Mouse (Mus musculus) CH12.LX (cell line): ENCODE results near the gene Chrna10. TPM values are rescaled to one million over a fixed set of nuclear protein-coding genes. Genes with fewer than 3 reads are reported as not detected.

Experiments
- DNase-seq: peaks from one replicate; pipeline ENCODE4 v3.0.0-alpha.2; 2013; ENCODE audit errors: extremely low read depth
- H3K27ac ChIP-seq: 2 replicates; pipeline ENCODE4 v1.5.1; 2012; ENCODE audit warnings: low read depth, mild to moderate bottlenecking, control low read depth, moderate library complexity; ENCODE audit not compliant: insufficient read depth
- H3K27me3 ChIP-seq: replicated peaks from 2 replicates; pipeline ENCODE3; 2012; ENCODE audit warnings: inconsistent platforms
- H3K36me3 ChIP-seq, 2 experiments: replicated peaks in 1 of 2; 2 replicates each; pipeline versions ENCODE3 to v1.6.1; 2012; ENCODE audit warnings: inconsistent platforms in 1 of 2, low read length in 1 of 2, mild to moderate bottlenecking in 1 of 2, mixed read lengths in 1 of 2, moderate library complexity in 1 of 2; ENCODE audit not compliant: control insufficient read depth in 1 of 2, insufficient read depth in 1 of 2
- H3K4me1 ChIP-seq, 2 experiments: 2 replicates each; pipeline ENCODE4 v1.6.1; 2012; ENCODE audit warnings: inconsistent platforms in 1 of 2, moderate library complexity in 1 of 2; ENCODE audit not compliant: insufficient read depth in 2 of 2, control insufficient read depth in 1 of 2
- H3K4me2 ChIP-seq: 2 replicates; pipeline ENCODE4 v1.6.1; 2012; ENCODE audit warnings: low read depth, mild to moderate bottlenecking, control low read depth; ENCODE audit not compliant: poor library complexity, insufficient read depth, severe bottlenecking
- H3K4me3 ChIP-seq, 3 experiments: fragments of 150-350 bp in 1 of 3; sonication (generic) in 1 of 3; replicated peaks in 1 of 3; 2 replicates each; pipeline versions ENCODE3 to v1.5.1; 2011 to 2012; ENCODE audit warnings: low read depth in 2 of 3, low read length in 2 of 3, mild to moderate bottlenecking in 2 of 3, moderate library complexity in 2 of 3, control low read depth in 1 of 3, improper control_type of control experiment in 1 of 3, inconsistent platforms in 1 of 3, mixed read lengths in 1 of 3; ENCODE audit not compliant: poor library complexity in 1 of 3
- H3K79me2 ChIP-seq: replicated peaks from 2 replicates; pipeline ENCODE4 v1.6.1; 2012; ENCODE audit warnings: mild to moderate bottlenecking, moderate library complexity; ENCODE audit not compliant: control insufficient read depth, poor library complexity, insufficient read depth, severe bottlenecking; ENCODE audit errors: extremely low read depth
- H3K9ac ChIP-seq: 2 replicates; pipeline ENCODE4 v1.6.1; 2012; ENCODE audit warnings: low read depth, mild to moderate bottlenecking, control low read depth, moderate library complexity; ENCODE audit not compliant: insufficient read depth
- H3K9me3 ChIP-seq: replicated peaks from 2 replicates; pipeline ENCODE3; 2012; ENCODE audit warnings: low read length, inconsistent platforms, mixed read lengths
- BHLHE40 ChIP-seq: IDR thresholded peaks from 2 replicates; pipeline ENCODE4 v1.6.1; 2011; ENCODE audit warnings: mild to moderate bottlenecking, low read depth, low read length, improper control_type of control experiment
- CHD1 ChIP-seq: IDR thresholded peaks from 2 replicates; pipeline ENCODE4 v1.6.1; 2012; ENCODE audit warnings: low read depth, low read length, improper control_type of control experiment, inconsistent platforms
- CTCF ChIP-seq, 2 experiments: IDR thresholded peaks in 1 of 2; conservative IDR thresholded peaks in 1 of 2; 2 replicates each; pipeline ENCODE4 v1.5.1; 2011 to 2012; ENCODE audit warnings: low read depth in 2 of 2, low read length in 2 of 2, improper control_type of control experiment in 1 of 2, inconsistent platforms in 1 of 2, mild to moderate bottlenecking in 1 of 2, moderate library complexity in 1 of 2
- EP300 ChIP-seq: IDR thresholded peaks from 2 replicates; pipeline ENCODE4 v1.6.1; 2011; ENCODE audit warnings: low read length, improper control_type of control experiment
- KAT2A ChIP-seq: IDR thresholded peaks from 2 replicates; pipeline ENCODE4 v1.6.1; 2012; ENCODE audit warnings: low read length, improper control_type of control experiment, inconsistent platforms; ENCODE audit not compliant: insufficient replicate concordance
- MAFK ChIP-seq: IDR thresholded peaks from 2 replicates; pipeline ENCODE4 v1.6.1; 2011; ENCODE audit warnings: low read length, improper control_type of control experiment; ENCODE audit not compliant: insufficient replicate concordance
- MAX ChIP-seq: IDR thresholded peaks from 2 replicates; pipeline ENCODE4 v1.6.1; 2011; ENCODE audit warnings: low read length, improper control_type of control experiment
- MAZ ChIP-seq: IDR thresholded peaks from 2 replicates; pipeline ENCODE4 v1.6.1; 2012; ENCODE audit warnings: low read depth, mild to moderate bottlenecking, inconsistent platforms, low read length, improper control_type of control experiment, moderate library complexity
- MXI1 ChIP-seq: IDR thresholded peaks from 2 replicates; pipeline ENCODE4 v1.6.1; 2011; ENCODE audit warnings: mild to moderate bottlenecking, low read depth, low read length, improper control_type of control experiment
- MYC ChIP-seq: IDR thresholded peaks from 2 replicates; pipeline ENCODE4 v1.6.1; 2011; ENCODE audit warnings: low read depth, mild to moderate bottlenecking, improper control_type of control experiment, low read length
- NELFE ChIP-seq: IDR thresholded peaks from 2 replicates; pipeline ENCODE4 v1.6.1; 2011; ENCODE audit warnings: low read depth, low read length, improper control_type of control experiment
- POLR2A ChIP-seq: IDR thresholded peaks from 2 replicates; pipeline ENCODE4 v1.6.1; 2011; ENCODE audit warnings: low read depth, mild to moderate bottlenecking, improper control_type of control experiment, low read length
- TCF12 ChIP-seq: IDR thresholded peaks from 2 replicates; pipeline ENCODE4 v1.6.1; 2014; ENCODE audit warnings: low read depth, mild to moderate bottlenecking, inconsistent platforms, low read length, improper control_type of control experiment
- ZMIZ1 ChIP-seq: IDR thresholded peaks from 2 replicates; pipeline ENCODE4 v1.6.1; 2012; ENCODE audit warnings: low read depth, mild to moderate bottlenecking, inconsistent platforms, low read length, improper control_type of control experiment
- ZNF384 ChIP-seq: IDR thresholded peaks from 2 replicates; pipeline ENCODE4 v1.6.1; 2012; ENCODE audit warnings: low read depth, low read length, improper control_type of control experiment, inconsistent platforms
- dilution Hi-C: fragments of 300-500 bp; cut with MboI; formaldehyde crosslinking; loops from 2 replicates; pipeline ENCODE4 v1.14.3; 2020; ENCODE audit warnings: low sequenced_read_pairs; ENCODE audit not compliant: extremely low pct_unique_long_range_greater_than_20kb, extremely low pct_ligation_motif_present
- in situ Hi-C: fragments of 300-500 bp; cut with MboI; formaldehyde crosslinking; loops from 3 replicates; pipeline ENCODE4 v1.14.3; 2019; ENCODE audit warnings: low sequenced_read_pairs, low pct_ligation_motif_present, low pct_unique_long_range_greater_than_20kb, mixed read lengths
- polyA plus RNA-seq: library from polyadenylated mRNA; unstranded; fragments of >175 nt; gene quantifications from 2 replicates; pipeline ENCODE4 v1.2.1, GENCODE M21; 2012; ENCODE audit warnings: low read depth; ENCODE audit not compliant: insufficient read length
- total RNA-seq, 2 experiments: library from RNA; depleted of rRNA; stranded (reverse); fragments of 300-350 nt in 1 of 2; fragments of >200 nt in 1 of 2; gene quantifications; 2 replicates each; pipeline ENCODE4 v1.2.3; 2012 to 2014

Gene Chrna10
- total and polyA plus RNA-seq, 3 experiments = not detected

DNA sequence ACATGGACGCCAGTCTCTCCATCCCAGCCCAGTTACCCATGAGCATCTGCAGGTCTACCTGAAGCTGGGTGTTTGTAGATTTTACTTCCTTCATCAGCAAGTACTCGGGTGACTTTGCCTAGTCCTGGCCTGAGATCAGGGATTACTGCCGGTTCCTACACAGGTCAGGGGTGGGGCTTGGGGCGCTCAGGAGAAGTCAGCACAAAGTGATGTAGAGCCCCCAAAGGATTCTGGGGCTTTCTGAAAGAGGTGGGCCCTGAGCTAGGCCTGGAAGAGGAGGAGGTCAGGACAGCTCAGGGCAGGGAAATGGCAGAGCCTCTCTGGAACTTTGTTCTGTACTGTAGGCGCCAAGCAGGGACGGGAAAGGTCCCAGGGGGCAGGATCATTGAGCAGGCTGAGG, 13.9 kb downstream of the Chrna10 start:
- H3K79me2 ChIP-seq = no peaks in the 10 kb centered on the region
- H3K36me3 ChIP-seq = peaks cover 0 to 18% of the 10 kb centered on the region in 2 experiments
- in situ Hi-C loops (no loop called here), dilution Hi-C loops (no loop called here)
- peak; percentile 68 for DNase-seq
- H3K9ac ChIP-seq = no peak overlapping the region
- no peak overlapping the region for H3K4me2 ChIP-seq
- H3K27ac ChIP-seq = no peak overlapping the region
- peak; percentile 38; the same call in 1 of the 2 replicates for TF ChIP-seq POLR2A
- no peak for TF ChIP-seq TCF12
- H3K27me3 ChIP-seq = no peaks in the 10 kb centered on the region
- H3K4me1 ChIP-seq = peaks cover 0 to 25% of the 10 kb centered on the region in 2 experiments; a peak in 3 of 4 replicates
- H3K9me3 ChIP-seq = no peaks in the 10 kb centered on the region
- H3K4me3 ChIP-seq = peak overlapping the region; percentile 42 to 55 (median 44)

DNA sequence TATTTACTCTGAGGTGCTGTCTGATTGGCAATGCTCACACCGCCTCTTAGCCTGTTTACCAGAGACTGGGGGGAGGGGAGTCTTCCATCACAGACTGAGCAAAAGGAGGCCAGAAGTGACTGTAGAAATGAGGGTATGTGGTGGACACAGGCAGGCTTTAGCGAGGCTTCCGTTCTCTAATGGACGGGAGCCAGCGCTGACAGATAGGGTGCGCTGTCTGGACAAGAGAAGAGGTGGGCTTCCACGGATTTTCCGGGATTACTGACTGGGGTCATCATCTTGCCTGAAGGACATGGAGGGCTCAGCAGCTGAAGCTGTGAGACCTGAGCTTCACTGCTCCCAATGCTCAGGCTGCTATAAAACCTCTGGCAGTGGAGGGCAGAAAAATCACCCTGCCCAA, 14.4 kb downstream of the Chrna10 start:
- dilution Hi-C loops = no loop called here

GRCm38 (mm10) chr7:102101487-102101886, 15.1 kb downstream of the Chrna10 start, which contains the start of gene Art1:
TSS of gene Art1 (plus strand) at chr7:102101743.
- dilution Hi-C loops = no loop called here
- H3K9me3 ChIP-seq = no peaks in the 10 kb centered on the region
- TF ChIP-seq TCF12 (no peak), EP300 (no peak), MAZ (no peak), KAT2A (no peak)
- TF ChIP-seq, all 38 proteins: peak for 0
- Histone ChIP-seq H3K27ac (no peak within 1 kb of the TSS), H3K4me2 (no peak within 1 kb of the TSS), H3K4me3 (peak within 1 kb of the TSS; percentile 35 to 55 (median 44)), H3K4me1 (peaks cover 0 to 25% of the 10 kb centered on the region in 2 experiments; a peak in 3 of 4 replicates), H3K79me2 (no peaks in the 10 kb centered on the region), H3K36me3 (peaks cover 0 to 30% of the 10 kb centered on the region in 2 experiments), H3K9ac (no peak within 1 kb of the TSS), H3K27me3 (no peaks in the 10 kb centered on the region)
- DNase-seq = no peak
- in situ Hi-C loops = no loop called here

More for the DNA sequence above, 14.4 kb downstream of the Chrna10 start:
- DNase-seq = peak; percentile 40
- H3K27me3 ChIP-seq = no peaks in the 10 kb centered on the region
- H3K79me2 ChIP-seq = no peaks in the 10 kb centered on the region
- no peaks in the 10 kb centered on the region for H3K9me3 ChIP-seq
- H3K4me3 ChIP-seq = peak overlapping the region; percentile 35 to 55 (median 44)
- no peak overlapping the region for H3K9ac ChIP-seq
- in situ Hi-C loops = no loop called here
- H3K4me2 ChIP-seq = no peak overlapping the region
- H3K36me3 ChIP-seq = peaks cover 0 to 22% of the 10 kb centered on the region in 2 experiments
- H3K4me1 ChIP-seq = peaks cover 0 to 25% of the 10 kb centered on the region in 2 experiments; a peak in 3 of 4 replicates
- H3K27ac ChIP-seq = no peak overlapping the region
- TF ChIP-seq ZNF384 (no peak), MAFK (no peak), BHLHE40 (no peak), CTCF (conservative IDR thresholded peaks at IDR 0.05 in 1 of 2, IDR thresholded peaks at IDR 0.05 in 1 of 2; ENCODE audit: low read depth in 2 of 2, low read length in 2 of 2) (no peak), CHD1 (no peak), ZMIZ1 (no peak), MXI1 (no peak), KAT2A (no peak), MAX (no peak), NELFE (no peak), MYC (no peak)
